Mouse (Mus musculus) kidney, postnatal 36 days (tissue): ENCODE measurements around the gene Ins2.

Source experiments
- DNase-seq, 2 experiments: peaks; one replicate each; pipeline ENCODE4 v3.0.0; 2021 to 2022; ENCODE audit warnings: mixed read lengths in 2 of 2

Ins2 gene

GRCm38 (mm10) chr7:142743281-142743680 lies at the start of gene Ins2:
Ins2 (minus strand) TSS chr7:142743381.
- no peak for DNase-seq

- no peak for DNase-seq
Observed at GRCm38 (mm10) chr7:142792650-142793275, 49.6 kb upstream of the Ins2 start.

DNA sequence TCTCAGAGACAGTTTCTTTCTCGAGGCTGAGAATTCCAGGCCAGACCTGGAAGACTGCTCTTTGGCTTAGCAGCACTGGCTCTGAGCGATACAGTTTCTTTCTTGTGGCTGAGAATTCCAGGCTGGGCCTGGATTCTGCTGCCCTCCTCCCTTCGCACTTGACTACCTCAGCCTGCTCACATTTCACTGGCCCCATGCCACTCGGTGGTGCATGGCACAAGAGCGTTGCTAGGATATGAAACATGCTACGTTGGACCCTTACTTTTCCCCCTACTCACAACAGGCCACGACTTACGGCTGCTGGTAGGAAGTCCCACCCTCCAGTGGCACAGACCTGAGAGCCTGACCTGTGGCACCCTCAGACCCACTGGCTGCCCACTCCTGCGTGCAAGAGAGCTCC lies 46.5 kb upstream of the Ins2 start:
- peak; percentile 1 to 49 for DNase-seq

GRCm38 (mm10) chr7:142737772-142738171 lies 5.4 kb downstream of the Ins2 start:
- peak; percentile 23 to 46 for DNase-seq

DNA sequence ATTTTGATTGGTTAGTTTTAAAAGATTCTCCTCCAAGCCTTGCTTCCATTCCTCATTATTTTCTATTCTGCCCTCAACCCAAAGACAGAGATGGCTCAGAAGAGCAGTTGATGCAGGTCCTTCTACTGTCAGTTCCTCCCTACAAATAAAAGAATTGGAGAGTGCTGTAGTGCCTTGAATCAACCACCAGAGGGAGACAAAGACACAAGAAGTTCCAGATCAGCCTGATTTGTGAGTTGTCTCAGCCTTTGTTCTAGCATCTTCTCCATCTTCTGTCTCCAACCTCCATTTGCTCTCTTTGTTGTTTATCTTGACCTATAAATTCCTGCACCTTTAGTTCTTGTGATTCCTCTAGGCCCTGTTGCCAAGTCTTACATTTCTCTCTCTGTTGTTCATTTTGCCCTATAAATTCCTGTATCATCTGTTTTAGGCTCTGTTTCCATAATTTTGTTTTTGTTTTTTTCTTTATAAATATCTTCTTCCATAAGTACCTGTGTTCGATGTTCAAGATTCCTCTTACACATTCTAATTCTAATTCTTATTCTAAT lies 6.2 kb downstream of the Ins2 start:
- DNase-seq = peak; percentile 20 to 34

GRCm38 (mm10) chr7:142725973-142726372 lies 17.2 kb downstream of the Ins2 start:
- DNase-seq = peak in 1 of 2 experiments; percentile 4

- DNase-seq = peak; percentile 17 to 66
Observed at GRCm38 (mm10) chr7:142720725-142721124, 22.5 kb downstream of the Ins2 start.

GRCm38 (mm10) chr7:142714783-142715498 lies 28.2 kb downstream of the Ins2 start:
- peak; percentile 13 to 56 for DNase-seq

DNA sequence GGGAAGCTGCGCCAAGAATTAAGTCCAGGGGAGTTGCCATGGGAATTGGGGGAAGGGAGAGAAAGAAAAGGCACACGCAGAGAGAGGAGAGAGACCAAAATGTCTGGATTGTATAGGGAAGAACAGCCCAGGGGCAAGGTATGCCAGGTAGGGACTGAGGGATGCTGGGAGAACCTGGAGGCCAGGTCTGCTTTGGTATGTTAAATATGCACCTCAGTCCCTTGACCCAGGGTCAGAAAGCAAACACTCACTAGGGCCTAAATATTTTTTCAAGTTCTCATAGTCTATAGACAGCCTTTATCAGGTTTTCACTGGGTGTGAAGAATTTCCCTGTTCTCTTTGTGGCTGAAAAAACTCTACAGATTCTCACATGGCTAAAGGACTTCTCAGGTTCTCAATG lies 36.3 kb downstream of the Ins2 start:
- DNase-seq = no peak

DNA sequence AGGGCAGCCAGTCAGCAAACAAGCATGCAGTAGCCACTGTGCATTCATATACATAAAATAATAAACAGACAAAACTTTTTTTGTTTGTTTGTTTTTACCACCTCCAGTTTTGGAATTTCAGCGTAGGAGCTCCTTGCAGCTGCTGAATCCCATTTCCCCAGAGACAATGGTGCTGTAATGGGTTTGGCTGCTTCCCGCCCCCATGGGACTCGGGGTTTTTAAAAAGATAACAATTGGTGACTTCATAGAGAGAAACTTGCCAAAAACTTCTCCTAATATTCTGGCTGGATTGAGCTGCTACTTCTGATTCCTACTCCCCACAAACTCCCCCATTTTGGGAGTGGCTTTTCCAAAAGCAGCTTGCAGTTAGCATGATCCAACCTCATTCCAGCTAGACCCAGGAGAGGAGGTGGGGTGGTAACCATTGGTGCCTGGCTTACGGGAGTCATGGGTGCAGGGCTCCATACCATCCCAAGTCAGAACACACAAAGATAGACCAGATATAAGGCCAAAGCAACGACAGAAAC lies 43.8 kb downstream of the Ins2 start:
- peak in 1 of 2 experiments; percentile 8 for DNase-seq

- peak; percentile 50 to 66 for DNase-seq
Observed at GRCm38 (mm10) chr7:142678611-142679010, 64.6 kb downstream of the Ins2 start.

DNA sequence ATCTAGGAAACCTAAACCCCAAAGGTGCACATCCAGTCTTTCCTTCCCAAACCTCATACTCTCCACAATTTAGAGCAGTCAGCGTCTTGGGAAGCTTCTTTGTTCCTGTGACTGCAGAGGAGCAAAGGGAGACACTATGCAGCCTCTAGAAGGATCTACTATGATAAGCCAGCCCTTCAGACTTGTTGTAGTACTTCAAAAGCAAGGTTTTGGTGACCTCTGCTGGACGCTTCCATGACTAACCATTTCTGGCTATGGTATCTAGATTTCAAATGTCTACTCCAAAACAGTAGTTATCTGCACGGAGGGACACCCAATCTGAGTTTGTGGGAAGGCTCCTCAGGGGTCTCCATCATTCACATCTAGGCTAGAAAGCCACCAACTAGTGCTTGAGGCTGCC lies 67.5 kb downstream of the Ins2 start:
- DNase-seq = peak; percentile 50 to 80

GRCm38 (mm10) chr7:142675141-142675540 lies 68.0 kb downstream of the Ins2 start:
- DNase-seq = no peak

- peak; percentile 24 to 72 for DNase-seq
Observed at GRCm38 (mm10) chr7:142672120-142672519, 71.1 kb downstream of the Ins2 start.

DNA sequence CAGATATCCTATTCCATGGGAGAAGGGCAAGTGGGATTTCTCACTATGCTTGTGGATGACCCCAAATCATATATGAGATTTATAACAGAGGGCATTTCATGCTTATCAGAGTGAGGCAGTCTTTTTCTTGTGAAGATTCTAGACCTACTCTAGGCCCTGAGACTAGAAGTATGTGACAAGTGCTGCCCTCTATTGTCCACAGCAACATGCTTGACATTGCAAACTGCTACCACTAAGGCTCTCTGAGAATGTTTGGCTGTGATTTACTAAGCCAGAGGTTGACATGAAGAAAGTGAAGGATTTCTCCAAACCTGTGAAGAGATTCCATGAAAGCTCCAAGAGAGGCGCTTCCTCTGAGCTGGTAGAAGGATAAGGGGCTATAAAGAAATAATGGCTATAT lies 72.1 kb downstream of the Ins2 start:
- no peak for DNase-seq

- DNase-seq = no peak
Observed at GRCm38 (mm10) chr7:142669751-142670625, 73.2 kb downstream of the Ins2 start, which contains the start of gene Gm49394. Gm49394 (minus strand) TSS chr7:142669942.

- DNase-seq = no peak
Observed at GRCm38 (mm10) chr7:142668328-142668727, 74.9 kb downstream of the Ins2 start.

DNA sequence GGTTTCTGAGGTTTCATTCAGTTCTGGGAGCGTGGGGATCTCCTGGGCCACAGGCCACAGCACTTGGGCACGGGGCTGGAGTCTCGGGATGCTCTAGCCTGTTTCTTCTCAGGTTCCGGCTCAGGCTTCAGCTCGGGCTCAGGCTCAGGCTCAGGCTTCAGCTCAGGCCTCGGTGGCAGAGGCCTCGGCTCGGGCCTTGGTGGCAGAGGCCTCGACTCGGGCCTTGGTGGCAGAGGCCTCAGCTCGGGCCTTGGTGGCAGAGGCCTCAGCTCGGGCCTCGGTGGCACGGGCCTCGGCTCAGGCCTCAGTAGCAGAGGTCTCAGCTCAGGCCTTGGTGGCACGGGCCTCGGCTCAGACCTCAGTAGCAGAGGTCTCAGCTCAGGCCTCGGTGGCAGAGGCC lies 75.7 kb downstream of the Ins2 start:
- DNase-seq = no peak

DNA sequence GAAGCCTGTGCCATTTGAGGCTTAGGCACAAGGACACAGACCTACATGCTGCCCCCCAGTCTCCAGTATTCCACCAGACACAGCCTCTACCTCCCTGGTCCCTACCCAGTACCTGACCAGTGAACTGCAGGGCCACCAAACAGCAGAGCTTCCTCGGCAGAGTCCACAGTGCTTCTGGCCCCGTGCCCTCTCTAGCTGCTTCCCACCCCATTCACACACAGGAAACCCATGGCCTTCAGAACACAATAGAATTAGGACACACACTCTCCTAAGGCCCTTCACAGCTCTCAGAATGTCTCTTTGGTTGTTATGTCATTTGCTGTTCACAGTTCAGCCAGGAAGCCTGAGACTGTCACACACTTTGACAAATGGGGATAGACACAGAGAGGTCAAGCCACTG lies 76.5 kb downstream of the Ins2 start, which contains the start of gene Igf2:
Igf2 (minus strand) TSS at position 158 of the 400 bp plus-strand sequence.
- DNase-seq = peak; percentile 16 to 60

DNA sequence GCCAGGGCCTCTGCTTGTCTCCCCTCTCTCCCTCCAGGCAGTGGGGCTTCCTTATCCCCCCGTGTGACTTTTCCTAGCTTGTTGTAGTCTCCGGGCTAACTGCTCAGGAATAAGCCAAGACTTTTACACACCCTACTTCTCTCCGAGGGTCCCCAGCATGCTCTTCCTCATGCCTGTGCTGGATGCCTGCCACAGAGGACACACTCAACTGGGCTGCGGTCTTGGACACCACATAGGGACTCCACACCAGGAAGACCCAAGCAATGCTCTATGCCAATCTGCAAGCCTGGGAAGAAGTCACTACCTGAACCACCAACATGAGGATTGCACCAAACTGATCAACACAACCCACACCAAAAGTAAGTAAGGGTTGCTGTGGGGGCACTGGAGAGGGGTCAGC lies 77.1 kb downstream of the Ins2 start:
- DNase-seq = no peak

DNA sequence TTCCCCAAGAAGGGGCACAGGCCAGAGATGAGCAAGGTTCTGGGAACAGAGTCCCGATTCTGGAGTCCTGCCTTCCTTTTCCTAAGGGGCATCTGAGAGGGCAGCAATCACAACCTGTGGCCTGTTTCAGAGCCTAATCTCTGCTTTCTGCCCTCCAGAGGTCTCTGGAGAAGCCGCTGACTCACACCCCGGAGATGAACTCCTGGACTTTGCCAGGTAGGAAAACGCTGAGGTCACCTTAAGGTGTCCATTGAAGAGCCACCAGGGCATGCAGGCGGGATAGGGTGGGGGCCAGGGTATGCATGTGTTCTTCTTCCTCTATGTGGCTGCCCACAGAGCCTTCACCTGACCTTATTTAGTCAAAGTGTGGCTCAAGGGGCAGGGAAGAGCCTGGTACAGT lies 77.8 kb downstream of the Ins2 start:
- no peak for DNase-seq

- DNase-seq = no peak
Observed at GRCm38 (mm10) chr7:142664465-142665029, 78.6 kb downstream of the Ins2 start.
